Mouse (Mus musculus) midbrain, embryonic 12.5 days (tissue): ENCODE data around the gene Aff3. TPM values are rescaled to one million over a fixed set of nuclear protein-coding genes. Genes with fewer than 3 reads are reported as not detected.

ENCODE experiments used
- ATAC-seq: fragments of 200-750 bp; cut with Nextera tagmentation; 2 replicates; pipeline ENCODE4 v1.8.0; 2017; ENCODE audit warnings: low read depth, moderate TSS enrichment, moderate library complexity; ENCODE audit not compliant: low FRiP score
- H3K27ac ChIP-seq: fragments of 300-500 bp; sonication (generic); replicated peaks from 2 replicates; pipeline ENCODE4 v1.5.1; 2016; ENCODE audit warnings: mild to moderate bottlenecking
- H3K27me3 ChIP-seq: fragments of 300-500 bp; sonication (generic); 2 replicates; pipeline ENCODE4 v1.6.1; 2016; ENCODE audit warnings: mild to moderate bottlenecking
- H3K36me3 ChIP-seq: fragments of 300-500 bp; sonication (generic); 2 replicates; pipeline ENCODE4 v1.6.1; 2016
- H3K4me1 ChIP-seq: fragments of 300-500 bp; sonication (generic); 2 replicates; pipeline ENCODE4 v1.6.1; 2016
- H3K4me2 ChIP-seq: fragments of 300-500 bp; sonication (generic); replicated peaks from 2 replicates; pipeline ENCODE4 v1.6.1; 2016; ENCODE audit warnings: mild to moderate bottlenecking, moderate library complexity
- H3K4me3 ChIP-seq: fragments of 300-500 bp; sonication (generic); 2 replicates; pipeline ENCODE4 v1.5.1; 2016; ENCODE audit warnings: mild to moderate bottlenecking
- H3K9ac ChIP-seq: fragments of 300-500 bp; sonication (generic); replicated peaks from 2 replicates; pipeline ENCODE4 v1.6.1; 2016; ENCODE audit warnings: mild to moderate bottlenecking, moderate library complexity
- H3K9me3 ChIP-seq: fragments of 300-500 bp; sonication (generic); 2 replicates; pipeline ENCODE4 v1.6.1; 2016; ENCODE audit warnings: mild to moderate bottlenecking
- WGBS: fragments of 180-500 bp; shearing (Covaris S2); methylation state at CpG from one replicate; pipeline ENCODE4 v1.1.7; 2016; 5-methylcytosine and 5-hydroxymethylcytosine counted together
- polyA plus RNA-seq: library from polyadenylated mRNA; unstranded; fragments of >200 nt; fragmentation: Nextera tagmentation; extraction: Ambion mirVana; gene quantifications from 2 replicates; pipeline ENCODE4 v1.2.1, GENCODE M21; 2016

Gene Aff3
- polyA plus RNA-seq, 1 experiment from 2014 or later = 25.4 TPM

- ATAC-seq = no peak
- H3K27me3 ChIP-seq = no peaks in the 10 kb centered on the region
- no peaks in the 10 kb centered on the region for H3K36me3 ChIP-seq
- H3K9me3 ChIP-seq = no peaks in the 10 kb centered on the region
- peak overlapping the region; percentile 25; the same call in 1 of the 2 replicates for H3K27ac ChIP-seq
- no peak overlapping the region for H3K9ac ChIP-seq
- 62% methylated on average over 4 of the region's 4 CpGs for WGBS
- no peak overlapping the region for H3K4me2 ChIP-seq
- H3K4me1 ChIP-seq = peaks cover 5% of the 10 kb centered on the region; the same call in 1 of the 2 replicates
- H3K4me3 ChIP-seq = no peak overlapping the region
These were observed 371.9 kb downstream of the Aff3 start for GRCm38 (mm10) chr1:38292851-38293250.

- peaks cover 5% of the 10 kb centered on the region; the same call in 1 of the 2 replicates for H3K4me1 ChIP-seq
- no peak overlapping the region for H3K4me2 ChIP-seq
- WGBS = 88% methylated on average over 6 of the region's 6 CpGs
- H3K4me3 ChIP-seq = no peak overlapping the region
- H3K9me3 ChIP-seq = no peaks in the 10 kb centered on the region
- no peak overlapping the region for H3K9ac ChIP-seq
- no peak for ATAC-seq
- no peaks in the 10 kb centered on the region for H3K36me3 ChIP-seq
- H3K27ac ChIP-seq = no peak overlapping the region
- H3K27me3 ChIP-seq = no peaks in the 10 kb centered on the region
These were observed 372.8 kb downstream of the Aff3 start for GRCm38 (mm10) chr1:38291915-38292314.

GRCm38 (mm10) chr1:38291497-38291896, 373.3 kb downstream of the Aff3 start:
- Histone ChIP-seq H3K4me1 (peaks cover 5% of the 10 kb centered on the region; the same call in 1 of the 2 replicates), H3K4me2 (no peak overlapping the region), H3K4me3 (no peak overlapping the region), H3K27me3 (no peaks in the 10 kb centered on the region), H3K9ac (no peak overlapping the region), H3K27ac (no peak overlapping the region), H3K36me3 (no peaks in the 10 kb centered on the region), H3K9me3 (no peaks in the 10 kb centered on the region)
- ATAC-seq = no peak
- 70% methylated on average over 4 of the region's 4 CpGs for whole genome bisulfite sequencing

- Histone ChIP-seq H3K9ac (no peak overlapping the region), H3K4me2 (no peak overlapping the region), H3K36me3 (no peaks in the 10 kb centered on the region), H3K27me3 (no peaks in the 10 kb centered on the region), H3K27ac (no peak overlapping the region), H3K9me3 (no peaks in the 10 kb centered on the region), H3K4me3 (no peak overlapping the region), H3K4me1 (peaks cover 5% of the 10 kb centered on the region; the same call in 1 of the 2 replicates)
- WGBS = 91% methylated on average over 7 of the region's 7 CpGs
- ATAC-seq = no peak
These were observed 373.9 kb downstream of the Aff3 start for GRCm38 (mm10) chr1:38290881-38291280.

- peaks cover 5% of the 10 kb centered on the region; the same call in 1 of the 2 replicates for H3K4me1 ChIP-seq
- 85% methylated on average over 5 of the region's 5 CpGs for WGBS
These were observed 374.9 kb downstream of the Aff3 start for GRCm38 (mm10) chr1:38289891-38290290.

GRCm38 (mm10) chr1:38288716-38289115, 376.0 kb downstream of the Aff3 start:
- 90% methylated on average over 1 of the region's 1 CpGs for WGBS
- Histone ChIP-seq H3K36me3 (no peaks in the 10 kb centered on the region), H3K27me3 (no peaks in the 10 kb centered on the region), H3K27ac (no peak overlapping the region), H3K4me3 (no peak overlapping the region), H3K9me3 (no peaks in the 10 kb centered on the region), H3K4me1 (peaks cover 5% of the 10 kb centered on the region; the same call in 1 of the 2 replicates), H3K9ac (no peak overlapping the region), H3K4me2 (no peak overlapping the region)
- no peak for ATAC-seq

More at GRCm38 (mm10) chr1:38289891-38290290, 374.9 kb downstream of the Aff3 start:
- no peak overlapping the region for H3K4me2 ChIP-seq
- no peak overlapping the region for H3K4me3 ChIP-seq
- H3K27ac ChIP-seq = no peak overlapping the region
- no peaks in the 10 kb centered on the region for H3K27me3 ChIP-seq
- no peaks in the 10 kb centered on the region for H3K9me3 ChIP-seq
- no peaks in the 10 kb centered on the region for H3K36me3 ChIP-seq
- no peak for ATAC-seq
- H3K9ac ChIP-seq = no peak overlapping the region

- Histone ChIP-seq H3K4me3 (no peak overlapping the region), H3K27ac (no peak overlapping the region), H3K9ac (no peak overlapping the region), H3K36me3 (no peaks in the 10 kb centered on the region), H3K4me2 (no peak overlapping the region), H3K4me1 (no peaks in the 10 kb centered on the region), H3K9me3 (no peaks in the 10 kb centered on the region), H3K27me3 (no peaks in the 10 kb centered on the region)
- no peak for ATAC-seq
- 83% methylated on average over 1 of the region's 1 CpGs for whole genome bisulfite sequencing
These were observed 378.2 kb downstream of the Aff3 start for GRCm38 (mm10) chr1:38286551-38286950.

- no peak overlapping the region for H3K27ac ChIP-seq
- peaks cover 4% of the 10 kb centered on the region; the same call in 1 of the 2 replicates for H3K4me1 ChIP-seq
- no peak overlapping the region for H3K4me2 ChIP-seq
- no peak overlapping the region for H3K9ac ChIP-seq
- H3K36me3 ChIP-seq = no peaks in the 10 kb centered on the region
- no peak overlapping the region for H3K4me3 ChIP-seq
- H3K9me3 ChIP-seq = no peaks in the 10 kb centered on the region
- no peak for ATAC-seq
- 94% methylated on average over 7 of the region's 7 CpGs for WGBS
- H3K27me3 ChIP-seq = no peaks in the 10 kb centered on the region
These were observed 384.2 kb downstream of the Aff3 start for GRCm38 (mm10) chr1:38280549-38280948.

GRCm38 (mm10) chr1:38271312-38271711, 393.4 kb downstream of the Aff3 start:
- H3K36me3 ChIP-seq = peaks cover 3% of the 10 kb centered on the region; the same call in 1 of the 2 replicates
- H3K4me2 ChIP-seq = no peak overlapping the region
- WGBS = 100% methylated on average over 2 of the region's 2 CpGs
- no peak overlapping the region for H3K9ac ChIP-seq
- no peak overlapping the region for H3K4me3 ChIP-seq
- H3K9me3 ChIP-seq = no peaks in the 10 kb centered on the region
- no peak overlapping the region for H3K27ac ChIP-seq
- peaks cover 11% of the 10 kb centered on the region for H3K4me1 ChIP-seq
- ATAC-seq = no peak
- H3K27me3 ChIP-seq = no peaks in the 10 kb centered on the region

- no peak for ATAC-seq
- Histone ChIP-seq H3K27ac (peak overlapping the region; percentile 63), H3K27me3 (no peaks in the 10 kb centered on the region), H3K36me3 (peaks cover 6% of the 10 kb centered on the region; the same call in 1 of the 2 replicates), H3K9me3 (no peaks in the 10 kb centered on the region), H3K4me2 (no peak overlapping the region), H3K4me3 (no peak overlapping the region), H3K4me1 (peaks cover 19% of the 10 kb centered on the region), H3K9ac (no peak overlapping the region)
- 59% methylated on average over 19 of the region's 20 CpGs for WGBS
These were observed 396.3 kb downstream of the Aff3 start for GRCm38 (mm10) chr1:38268246-38269042.

GRCm38 (mm10) chr1:38263251-38263650, 401.5 kb downstream of the Aff3 start:
- Histone ChIP-seq H3K4me1 (peaks cover 25% of the 10 kb centered on the region), H3K9me3 (no peaks in the 10 kb centered on the region), H3K27ac (peak overlapping the region; percentile 52), H3K4me2 (0 out of 2 replicates have a peak overlapping the region, but pooled peaks have one; percentile 12), H3K9ac (no peak overlapping the region), H3K4me3 (no peak overlapping the region), H3K36me3 (peaks cover 6% of the 10 kb centered on the region; the same call in 1 of the 2 replicates), H3K27me3 (no peaks in the 10 kb centered on the region)
- 30% methylated on average over 8 of the region's 8 CpGs for WGBS
- ATAC-seq = peak; percentile 84

- peaks cover 19% of the 10 kb centered on the region for H3K4me1 ChIP-seq
- no peak overlapping the region for H3K4me3 ChIP-seq
- H3K9ac ChIP-seq = no peak overlapping the region
- WGBS = 56% methylated on average over 11 of the region's 11 CpGs
- no peaks in the 10 kb centered on the region for H3K9me3 ChIP-seq
- H3K27ac ChIP-seq = no peak overlapping the region
- H3K36me3 ChIP-seq = peaks cover 6% of the 10 kb centered on the region; the same call in 1 of the 2 replicates
- H3K4me2 ChIP-seq = no peak overlapping the region
- ATAC-seq = 0 out of 2 replicates have a peak, but pooled peaks have one; percentile 51
- H3K27me3 ChIP-seq = no peaks in the 10 kb centered on the region
These were observed 402.2 kb downstream of the Aff3 start for GRCm38 (mm10) chr1:38262362-38263154.
